8 mouse cellular contexts compared by ENCODE assay signal in the genomic region with DNA sequence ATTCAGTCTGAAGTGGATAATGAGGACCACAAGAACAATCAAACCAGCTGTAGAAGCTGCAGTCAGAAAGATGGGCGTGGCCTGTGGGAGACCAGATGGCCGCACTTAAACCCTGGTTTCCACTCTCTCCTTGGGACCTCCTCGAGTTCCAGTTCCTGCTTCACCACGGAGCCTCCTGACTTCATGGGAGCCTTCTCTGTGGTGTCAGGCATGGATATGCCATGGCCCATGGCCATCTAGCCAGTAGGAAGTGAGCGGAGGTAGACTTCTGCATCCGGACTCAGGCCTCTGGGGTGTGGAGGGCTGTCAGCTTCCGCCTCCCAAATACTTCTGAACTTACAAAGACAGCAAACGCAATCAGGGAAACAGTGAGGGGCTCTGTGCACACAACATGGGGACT.
DNase-seq lines count a peak whose midpoint lies in the region; ATAC-seq and TF ChIP-seq lines count a peak whose summit lies in the region.
"Had no signal": no experiment of that assay in that cellular context is flagged by ENCODE, and none has a peak within 500 bp of the region (broad histone marks: within the 10 kb centered on the region; RNA-seq: fewer than 3 reads in every experiment).

No protein-coding gene starts in this region.

- H3K36me3 ChIP-seq in forebrain, embryonic 13.5 days (ENCODE audit: poor library complexity, severe bottlenecking), result no peaks in the 10 kb centered on the region
- H3K36me3 ChIP-seq in liver, embryonic 11.5 days (ENCODE audit: control insufficient read depth, insufficient read depth, low read length), result no peaks in the 10 kb centered on the region
- H3K36me3 ChIP-seq in spleen, adult 2 months (ENCODE audit: control insufficient read depth, insufficient read depth, low read length), result no peaks in the 10 kb centered on the region
- no peaks in the 10 kb centered on the region for H3K36me3 ChIP-seq in midbrain, embryonic 10.5 days
- H3K36me3 ChIP-seq: limb, embryonic 13.5 days had no signal

- H3K9me3 ChIP-seq in forebrain, embryonic 13.5 days (replicated peaks), result no peaks in the 10 kb centered on the region
- H3K9me3 ChIP-seq in liver, embryonic 11.5 days (ENCODE audit: control insufficient read depth, low read length), result no peaks in the 10 kb centered on the region
- no peaks in the 10 kb centered on the region for H3K9me3 ChIP-seq in midbrain, embryonic 10.5 days (replicated peaks)
- H3K9me3 ChIP-seq: limb, embryonic 13.5 days had no signal

- TF ChIP-seq POLR2A in spleen, adult 2 months (IDR thresholded peaks at IDR 0.05; ENCODE audit: low read depth, low read length), result no peak

- ATAC-seq in forebrain, embryonic 13.5 days, result peak; percentile 67
- 0 out of 2 replicates have a peak, but pooled peaks have one; percentile 25 for ATAC-seq in liver, embryonic 11.5 days (replicated peaks; ENCODE audit: low FRiP score)

- no peak overlapping the region for H3K4me3 ChIP-seq in forebrain, embryonic 13.5 days
- H3K4me3 ChIP-seq in liver, embryonic 11.5 days (ENCODE audit: low read depth, low read length), result no peak overlapping the region
- peak overlapping the region; percentile 47; the same call in 1 of the 2 replicates for H3K4me3 ChIP-seq in spleen, adult 2 months (ENCODE audit: extremely low read depth, insufficient read depth, insufficient read length)
- no peak overlapping the region for H3K4me3 ChIP-seq in midbrain, embryonic 10.5 days
- H3K4me3 ChIP-seq: limb, embryonic 13.5 days had no signal

- 77% methylated on average over 8 of the region's 8 CpGs for WGBS in forebrain, embryonic 13.5 days
- WGBS in liver, embryonic 11.5 days, result 48% methylated on average over 8 of the region's 8 CpGs
- WGBS in spleen, adult 2 months, result 10% methylated on average over 8 of the region's 8 CpGs
- WGBS in midbrain, embryonic 10.5 days, result 86% methylated on average over 8 of the region's 8 CpGs

- H3K4me2 ChIP-seq in forebrain, embryonic 13.5 days, result no peak overlapping the region
- H3K4me2 ChIP-seq in liver, embryonic 11.5 days, result peak overlapping the region; percentile 41
- H3K4me2 ChIP-seq: limb, embryonic 13.5 days had no signal

- peaks cover 57% of the 10 kb centered on the region for H3K4me1 ChIP-seq in forebrain, embryonic 13.5 days
- H3K4me1 ChIP-seq in liver, embryonic 11.5 days (replicated peaks; ENCODE audit: control insufficient read depth, insufficient read depth, low read length), result peaks cover 11% of the 10 kb centered on the region
- H3K4me1 ChIP-seq in spleen, adult 2 months (ENCODE audit: control insufficient read depth, insufficient read depth, insufficient read length), result peaks cover 11% of the 10 kb centered on the region; the same call in 1 of the 2 replicates
- peaks cover 28% of the 10 kb centered on the region for H3K4me1 ChIP-seq in midbrain, embryonic 10.5 days

- DNase-seq in ovary, postnatal 36 days (ENCODE audit: low spot score), result peak; percentile 22
- DNase-seq in ovary, adult 18-20 months (ENCODE audit: low spot score), result no peak
- DNase-seq in liver, embryonic 11.5 days (ENCODE audit: low spot score), result no peak
- DNase-seq in spleen, adult 2 months (ENCODE audit: low read depth in 1 of 2, low spot score in 2 of 2), result peak; percentile 41 to 61
- no peak for DNase-seq in midbrain, embryonic 10.5 days (ENCODE audit: low spot score)
- no peak for DNase-seq in Muller cell, postnatal 12 days (ENCODE audit: inconsistent ontology term)

- TF ChIP-seq CTCF in spleen, adult 2 months (IDR thresholded peaks at IDR 0.05; ENCODE audit: extremely low read depth, insufficient read depth, insufficient read length, insufficient replicate concordance), result no peak

- no peak overlapping the region for H3K9ac ChIP-seq in forebrain, embryonic 13.5 days
- H3K9ac ChIP-seq in liver, embryonic 11.5 days (ENCODE audit: low read depth, low read length), result no peak overlapping the region
- H3K9ac ChIP-seq: limb, embryonic 13.5 days had no signal

- H3K27ac ChIP-seq in forebrain, embryonic 13.5 days, result peak overlapping the region; percentile 74
- no peak overlapping the region; the same call in 1 of the 2 replicates for H3K27ac ChIP-seq in liver, embryonic 11.5 days (ENCODE audit: low read depth, low read length)
- H3K27ac ChIP-seq in spleen, adult 2 months (ENCODE audit: insufficient read depth, low read length), result peak overlapping the region; percentile 85
- no peak overlapping the region for H3K27ac ChIP-seq in midbrain, embryonic 10.5 days (replicated peaks)
- H3K27ac ChIP-seq: limb, embryonic 13.5 days had no signal

- no peaks in the 10 kb centered on the region for H3K27me3 ChIP-seq in forebrain, embryonic 13.5 days
- no peaks in the 10 kb centered on the region for H3K27me3 ChIP-seq in liver, embryonic 11.5 days (replicated peaks; ENCODE audit: control insufficient read depth, insufficient read depth, low read length)
- H3K27me3 ChIP-seq in spleen, adult 2 months (ENCODE audit: control insufficient read depth, insufficient read depth, low read length), result no peaks in the 10 kb centered on the region
- 0 out of 2 replicates have a peak, but pooled peaks cover 6% of the 10 kb centered on the region for H3K27me3 ChIP-seq in midbrain, embryonic 10.5 days (ENCODE audit: low read depth, poor library complexity, severe bottlenecking)
- H3K27me3 ChIP-seq: limb, embryonic 13.5 days had no signal

Comparison
In these comparisons a context has a peak if more than half of its experiments do, and no peak if none do; other contexts are left out.
1. DNase-seq: peak in ovary, postnatal 36 days (single experiment) and spleen, adult 2 months (2 of 2); none in ovary, adult 18-20 months (single experiment), liver, embryonic 11.5 days (single experiment), midbrain, embryonic 10.5 days (single experiment) and Muller cell, postnatal 12 days (single experiment).
2. H3K27ac ChIP-seq: peak in forebrain, embryonic 13.5 days (single experiment) and spleen, adult 2 months (single experiment); none in liver, embryonic 11.5 days (single experiment) and midbrain, embryonic 10.5 days (single experiment).